ENCODE assay signal across 13 mouse cellular contexts in genomic region chr10:40275991-40276390, GRCm38 (mm10). TPM values are rescaled to one million over a fixed set of nuclear protein-coding genes. Genes with fewer than 3 reads are reported as not detected.
DNase-seq lines count a peak whose midpoint lies in the region; ATAC-seq and TF ChIP-seq lines count a peak whose summit lies in the region.
"Had no signal": no experiment of that assay in that cellular context is flagged by ENCODE, and none has a peak within 500 bp of the region (broad histone marks: within the 10 kb centered on the region; RNA-seq: fewer than 3 reads in every experiment).

No protein-coding gene starts in this region.

- no peak overlapping the region for H3K4me3 ChIP-seq in heart, embryonic 14.5 days (ENCODE audit: control insufficient read depth in 1 of 2, insufficient read depth in 1 of 2, low read depth in 1 of 2, low read length in 2 of 2)
- H3K4me3 ChIP-seq in G1E (ENCODE audit: low read depth, low read length), result no peak overlapping the region
- H3K4me3 ChIP-seq in limb, embryonic 10.5 days, result no peak overlapping the region
- H3K4me3 ChIP-seq: heart, adult 2 months; hindbrain, embryonic 10.5 days; neural tube, embryonic 12.5 days had no signal

- H3K27me3 ChIP-seq in heart, embryonic 14.5 days (ENCODE audit: control insufficient read depth, insufficient read depth, low read length), result no peaks in the 10 kb centered on the region
- H3K27me3 ChIP-seq in G1E (ENCODE audit: insufficient read depth, low read length), result no peaks in the 10 kb centered on the region
- H3K27me3 ChIP-seq in limb, embryonic 10.5 days (ENCODE audit: low read depth, poor library complexity, severe bottlenecking), result no peaks in the 10 kb centered on the region
- H3K27me3 ChIP-seq: neural tube, embryonic 12.5 days had no signal

- no peaks in the 10 kb centered on the region; a peak in 1 of 4 replicates for H3K4me1 ChIP-seq in heart, embryonic 14.5 days (ENCODE audit: control insufficient read depth in 2 of 2, insufficient read depth in 2 of 2, low read length in 2 of 2)
- peaks cover 64% of the 10 kb centered on the region for H3K4me1 ChIP-seq in G1E (ENCODE audit: insufficient read depth, low read depth, low read length)
- H3K4me1 ChIP-seq in limb, embryonic 10.5 days, result no peaks in the 10 kb centered on the region
- H3K4me1 ChIP-seq: hindbrain, embryonic 10.5 days; neural tube, embryonic 12.5 days had no signal

- DNase-seq in heart, adult 9 months (ENCODE audit: low spot score in 2 of 2), result no peak
- DNase-seq in G1E (ENCODE audit: low spot score), result peak; percentile 31
- peak; percentile 30 for DNase-seq in liver
- DNase-seq in left cerebral cortex, adult 11 months (ENCODE audit: low spot score), result no peak
- no peak for DNase-seq in limb, embryonic 10.5 days (ENCODE audit: low spot score)
- no peak for DNase-seq in kidney, postnatal 25 days
- DNase-seq: heart, adult 2 months; kidney, postnatal 36 days had no signal

- TF ChIP-seq CTCF in G1E (IDR thresholded peaks at IDR 0.05; ENCODE audit: low read depth, low read length), result no peak

- no peak overlapping the region for H3K4me2 ChIP-seq in heart, embryonic 14.5 days (ENCODE audit: low read length)
- H3K4me2 ChIP-seq: neural tube, embryonic 12.5 days had no signal

- WGBS in heart, embryonic 14.5 days, result 55% methylated on average over 7 of the region's 7 CpGs
- 68% methylated on average over 7 of the region's 7 CpGs for WGBS in limb, embryonic 10.5 days

- no peak for ATAC-seq in heart, embryonic 14.5 days (ENCODE audit: insufficient number of reproducible peaks, insufficient read depth, low FRiP score, low read depth)
- peak; percentile 55 for ATAC-seq in G1E (ENCODE audit: extremely low read depth, insufficient number of reproducible peaks, low FRiP score, poor library complexity, severe bottlenecking)
- ATAC-seq in megakaryocyte-erythroid progenitor cell, adult 5-6 weeks (replicated peaks; ENCODE audit: low FRiP score, low TSS enrichment, poor library complexity, severe bottlenecking), result peak; percentile 78
- ATAC-seq: intestine, postnatal 0 days had no signal

- 0 out of 2 replicates have a peak overlapping the region, but pooled peaks have one; percentile 4 for H3K9ac ChIP-seq in heart, embryonic 14.5 days (ENCODE audit: low read length)
- H3K9ac ChIP-seq: neural tube, embryonic 12.5 days had no signal

- no peaks in the 10 kb centered on the region for H3K9me3 ChIP-seq in heart, embryonic 14.5 days (ENCODE audit: control insufficient read depth, low read length)
- no peaks in the 10 kb centered on the region for H3K9me3 ChIP-seq in G1E (replicated peaks)
- no peaks in the 10 kb centered on the region for H3K9me3 ChIP-seq in limb, embryonic 10.5 days (replicated peaks)
- H3K9me3 ChIP-seq: hindbrain, embryonic 10.5 days; neural tube, embryonic 12.5 days had no signal

- H3K36me3 ChIP-seq in heart, embryonic 14.5 days (ENCODE audit: control insufficient read depth, insufficient read depth, low read length), result no peaks in the 10 kb centered on the region
- no peaks in the 10 kb centered on the region for H3K36me3 ChIP-seq in G1E (replicated peaks)
- H3K36me3 ChIP-seq in limb, embryonic 10.5 days, result no peaks in the 10 kb centered on the region
- H3K36me3 ChIP-seq: hindbrain, embryonic 10.5 days; neural tube, embryonic 12.5 days had no signal

- no peak overlapping the region for H3K27ac ChIP-seq in heart, embryonic 14.5 days (replicated peaks in 1 of 2; ENCODE audit: control insufficient read depth in 1 of 2, insufficient read depth in 1 of 2, low read depth in 2 of 2, low read length in 2 of 2)
- no peak overlapping the region for H3K27ac ChIP-seq in limb, embryonic 10.5 days
- H3K27ac ChIP-seq: heart, adult 2 months; hindbrain, embryonic 10.5 days; neural tube, embryonic 12.5 days had no signal

RNA-seq across cellular contexts. Expression of gene Gtf3c6, which starts 18.1 kb away (rescaled TPM):
- 66.2 and 72.3 TPM in 2 replicates for polyA plus RNA-seq in heart, embryonic 14.5 days (2014; fragmentation: Nextera tagmentation; extraction: Ambion mirVana)
- total RNA-seq in G1E (2014; fragmentation: Nextera tagmentation), result 22.1 and 22.5 TPM in 2 replicates
- total RNA-seq in G1E (2017), result 40.5 and 48.1 TPM in 2 replicates
- 8.9 and 13.1 TPM in 2 replicates for polyA plus RNA-seq in G1E (2012)
- 66.5 and 85.8 TPM in 2 replicates for total RNA-seq in megakaryocyte-erythroid progenitor cell, adult 5-6 weeks (2014; fragmentation: Nextera tagmentation)
- 152 and 249 TPM in 2 replicates for total RNA-seq in megakaryocyte-erythroid progenitor cell, adult 5-6 weeks (2017)
- 165 and 182 TPM in 2 replicates for polyA plus RNA-seq in limb, embryonic 10.5 days (2016; fragmentation: Nextera tagmentation; extraction: Ambion mirVana)

RNA-seq across cellular contexts. Expression of gene Amd1, which starts 26.0 kb away (rescaled TPM):
- polyA plus RNA-seq in heart, embryonic 14.5 days (2014; fragmentation: Nextera tagmentation; extraction: Ambion mirVana), result 40.2 and 43.0 TPM in 2 replicates
- 198 and 202 TPM in 2 replicates for total RNA-seq in G1E (2014; fragmentation: Nextera tagmentation)
- 164 and 183 TPM in 2 replicates for total RNA-seq in G1E (2017)
- polyA plus RNA-seq in G1E (2012), result 4.2 and 7.7 TPM in 2 replicates
- total RNA-seq in megakaryocyte-erythroid progenitor cell, adult 5-6 weeks (2014; fragmentation: Nextera tagmentation), result 196 and 233 TPM in 2 replicates
- total RNA-seq in megakaryocyte-erythroid progenitor cell, adult 5-6 weeks (2017), result 272 and 286 TPM in 2 replicates
- polyA plus RNA-seq in limb, embryonic 10.5 days (2016; fragmentation: Nextera tagmentation; extraction: Ambion mirVana), result 83.3 and 94.6 TPM in 2 replicates

RNA-seq across cellular contexts. Expression of gene Rpf2, which starts 29.2 kb away (rescaled TPM):
- polyA plus RNA-seq in heart, embryonic 14.5 days (2014; fragmentation: Nextera tagmentation; extraction: Ambion mirVana), result 36.6 and 39.8 TPM in 2 replicates
- total RNA-seq in G1E (2014; fragmentation: Nextera tagmentation) (67.0 and 70.7 TPM in 2 replicates), G1E (2017) (124 and 178 TPM in 2 replicates)
- 6.0 and 6.5 TPM in 2 replicates for polyA plus RNA-seq in G1E (2012)
- total RNA-seq in megakaryocyte-erythroid progenitor cell, adult 5-6 weeks (2014; fragmentation: Nextera tagmentation), result 70.6 and 102 TPM in 2 replicates
- 263 and 350 TPM in 2 replicates for total RNA-seq in megakaryocyte-erythroid progenitor cell, adult 5-6 weeks (2017)
- polyA plus RNA-seq in limb, embryonic 10.5 days (2016; fragmentation: Nextera tagmentation; extraction: Ambion mirVana), result 85.2 and 106 TPM in 2 replicates

Comparison
In these comparisons a context has a peak if more than half of its experiments do, and no peak if none do; other contexts are left out.
1. DNase-seq: peak in G1E (single experiment) and liver (single experiment); none in heart, adult 9 months (0 of 2), left cerebral cortex, adult 11 months (single experiment), limb, embryonic 10.5 days (single experiment) and kidney, postnatal 25 days (0 of 2).